Mouse (Mus musculus): ENCODE results near the gene Kpna7.

DNA sequence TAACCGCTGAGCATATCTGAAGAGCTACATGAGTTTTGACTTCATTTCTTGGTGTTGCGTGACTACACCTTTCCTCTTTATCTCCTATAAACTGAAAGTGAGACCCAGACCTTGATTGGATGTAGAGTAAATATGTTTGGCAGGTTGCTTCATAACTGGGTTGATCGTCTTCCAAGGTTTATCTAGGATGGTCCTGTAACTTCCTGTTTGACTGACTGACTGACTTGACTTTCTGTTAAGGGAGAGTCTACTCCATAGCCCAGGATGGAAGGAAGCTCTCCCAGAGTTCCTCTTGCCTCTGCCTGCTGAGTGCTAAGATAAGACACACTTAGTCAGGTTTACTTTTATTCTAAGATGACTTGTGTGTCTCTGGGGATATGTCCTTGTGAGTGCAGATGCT is 6.0 kb upstream of the Kpna7 start:
- TF ChIP-seq POLR2A (IDR thresholded peaks at IDR 0.05; ENCODE audit: borderline replicate concordance, insufficient read depth, low read length) (no peak), CTCF (IDR thresholded peaks at IDR 0.05; ENCODE audit: borderline replicate concordance, insufficient read depth, low read depth, low read length) (no peak)
